Mouse (Mus musculus) activated CD4-positive, CD25-positive, alpha-beta regulatory T cell (primary cell): ENCODE measurements around the gene Asb18. TPM values are rescaled to one million over a fixed set of nuclear protein-coding genes. Genes with fewer than 3 reads are reported as not detected.

Source experiments
- polyA plus RNA-seq, 2 experiments: library from polyadenylated mRNA; unstranded; fragments of 100-300 nt; shearing (Covaris generic); gene quantifications; one replicate each; pipeline ENCODE4 v1.2.1; 2017

Gene Asb18
- not detected for polyA plus RNA-seq

DNA sequence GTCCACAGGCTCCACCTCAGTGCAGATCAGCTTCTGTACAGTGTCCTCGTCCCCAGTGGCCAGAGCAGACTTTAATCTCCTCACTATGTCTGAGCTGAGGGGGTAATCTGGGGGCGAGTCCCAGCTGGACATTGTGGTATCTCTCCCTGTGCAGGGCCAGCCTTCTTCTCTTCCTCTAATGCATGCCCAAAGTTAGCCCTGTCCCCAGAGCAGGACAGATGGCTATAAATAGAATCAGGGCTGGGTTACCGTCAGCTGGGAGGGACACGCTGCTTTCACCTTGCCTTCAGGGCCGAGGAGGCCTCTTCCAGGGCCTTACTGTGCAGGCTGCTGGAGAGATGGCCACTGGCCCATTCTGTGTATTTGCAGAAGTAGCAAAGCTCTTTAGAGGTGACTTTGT is at the start of gene Asb18:
Asb18 (minus strand) TSS at position 221 of the 400 bp plus-strand sequence.

DNA sequence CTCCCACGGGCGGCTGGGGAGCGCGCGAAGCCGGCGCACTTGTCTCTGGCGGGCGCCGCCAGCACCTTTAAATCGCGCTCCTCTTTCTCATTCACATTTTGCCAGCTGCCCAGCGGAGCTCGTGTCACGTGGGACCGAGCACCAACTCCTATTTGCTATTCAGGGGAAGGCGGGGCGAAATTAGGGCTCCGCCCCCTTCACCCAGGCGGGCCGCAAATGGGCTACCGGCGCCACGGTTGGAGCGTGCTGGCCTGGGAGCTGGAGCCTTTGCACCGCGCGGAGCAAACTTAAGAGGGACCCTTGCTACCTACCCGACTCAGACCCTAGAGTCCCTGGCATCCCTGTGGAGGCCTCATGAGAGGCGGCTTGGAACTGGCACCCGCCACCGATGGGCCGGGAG is 83.3 kb downstream of the Asb18 start, which contains the start of gene Gbx2:
Gbx2 (minus strand) TSS at position 60 of the 400 bp plus-strand sequence.

Other genes starting within 250 kb of the Asb18 start
- gene Gbx2, start 83.5 kb downstream of the Asb18 start, polyA plus RNA-seq: not detected
- gene Iqca, start 138.7 kb upstream of the Asb18 start, polyA plus RNA-seq: not detected
- under 1 TPM in 1 of 2 experiments, not detected in 1; 0.07 TPM for gene Ackr3, start 189.3 kb upstream of the Asb18 start, polyA plus RNA-seq